Mouse (Mus musculus) cerebellum, adult 2 months (tissue): ENCODE measurements around the gene Ankrd65.

ENCODE experiments used
- CTCF ChIP-seq: fragments of 200-500 bp; IDR thresholded peaks from 2 replicates; pipeline ENCODE4 v1.5.1; 2011; ENCODE audit warnings: low read depth, mild to moderate bottlenecking, control low read depth, low read length, moderate library complexity, borderline replicate concordance; ENCODE audit not compliant: insufficient read depth
- POLR2A ChIP-seq: fragments of 200-500 bp; IDR thresholded peaks from 2 replicates; pipeline ENCODE4 v1.6.1; 2011; ENCODE audit warnings: low read length, control low read depth, borderline replicate concordance; ENCODE audit not compliant: insufficient read depth

DNA sequence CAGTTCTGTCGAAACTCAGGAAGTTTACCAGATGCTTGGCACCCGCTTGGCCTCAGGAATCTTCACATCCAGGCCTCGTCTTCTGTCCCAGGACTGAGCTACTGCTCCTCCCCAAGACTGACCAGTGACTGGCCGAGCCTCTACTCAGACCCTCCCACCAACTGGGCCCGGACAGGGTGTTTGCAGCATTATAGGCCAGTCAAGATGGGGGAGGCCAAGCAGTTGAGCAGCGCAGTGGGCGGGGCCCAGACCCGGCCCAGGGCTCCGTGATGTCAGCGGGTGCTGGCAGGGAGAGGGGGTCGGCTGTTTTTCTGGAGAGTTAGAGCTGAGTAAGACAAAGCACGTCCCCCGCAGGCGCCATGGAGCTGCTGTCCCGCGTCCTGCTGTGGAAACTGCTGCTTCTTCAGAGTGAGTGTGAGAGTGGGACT is 49.3 kb downstream of the Ankrd65 start, which contains the start of gene Mxra8:
- TF ChIP-seq POLR2A (no peak), CTCF (no peak)
